Mouse (Mus musculus): ENCODE measurements around the gene Cog1.

- TF ChIP-seq CTCF (IDR thresholded peaks at IDR 0.05) = no peak
- no peak for TF ChIP-seq EP300 (IDR thresholded peaks at IDR 0.05)
Measured at GRCm38 (mm10) chr11:113638680-113639079, 10.3 kb upstream of the Cog1 start.
